20 mouse cellular contexts compared by ENCODE assay signal in genomic region chr9:71155399-71156005, GRCm38 (mm10). TPM values are rescaled to one million over a fixed set of nuclear protein-coding genes. Genes with fewer than 3 reads are reported as not detected.
DNase-seq lines count a peak whose midpoint lies in the region; ATAC-seq and TF ChIP-seq lines count a peak whose summit lies in the region.
"Had no signal": no experiment of that assay in that cellular context is flagged by ENCODE, and none has a peak within 500 bp of the region (broad histone marks: within the 10 kb centered on the region; RNA-seq: fewer than 3 reads in every experiment).

No protein-coding gene starts in this region.

- no peak overlapping the region for H3K9ac ChIP-seq in neural tube, embryonic 15.5 days (replicated peaks)
- H3K9ac ChIP-seq: forebrain, postnatal 0 days; kidney, embryonic 15.5 days had no signal

- WGBS in neural tube, embryonic 15.5 days: 87% methylated on average over 7 of the region's 7 CpGs

- peak; percentile 45 for DNase-seq in Muller cell, postnatal 12 days (ENCODE audit: inconsistent ontology term)
- DNase-seq in cerebellum, adult 9-11 months: no peak
- DNase-seq in cerebellum, postnatal 4 days (ENCODE audit: low spot score in 2 of 2): no peak
- DNase-seq: adrenal gland, postnatal 14 days; cerebellum, adult 8-10 months; forebrain, postnatal 0 days; lung, adult 18-20 months; lung, postnatal 4 days; midbrain, embryonic 14.5 days; right cerebral cortex, postnatal 4 days; thymus, adult 18-20 months had no signal

- no peak overlapping the region for H3K27ac ChIP-seq in neural tube, embryonic 15.5 days (replicated peaks)
- H3K27ac ChIP-seq: embryonic facial prominence, embryonic 10.5 days; heart, embryonic 10.5 days; kidney, embryonic 15.5 days had no signal

- no peak for TF ChIP-seq CTCF in E14TG2a.4 (conservative IDR thresholded peaks at IDR 0.05; ENCODE audit: low read length)

- H3K27me3 ChIP-seq in E14TG2a.4 (ENCODE audit: insufficient read depth, low read length): 0 out of 2 replicates have a peak, but pooled peaks cover 3% of the 10 kb centered on the region
- H3K27me3 ChIP-seq in neural tube, embryonic 15.5 days (replicated peaks): no peaks in the 10 kb centered on the region
- H3K27me3 ChIP-seq: kidney, embryonic 15.5 days had no signal

- ATAC-seq in hematopoietic stem cell, adult 5-6 weeks (replicated peaks in 1 of 2; ENCODE audit: insufficient read depth in 1 of 2, low FRiP score in 2 of 2, low TSS enrichment in 1 of 2, low read depth in 1 of 2, poor library complexity in 2 of 2, severe bottlenecking in 2 of 2): peak; percentile 45 to 51; a peak in 3 of 4 replicates
- ATAC-seq in megakaryocyte, adult 5-6 weeks (ENCODE audit: poor library complexity, severe bottlenecking): peak; percentile 84
- no peak for ATAC-seq in neural tube, embryonic 15.5 days (ENCODE audit: low FRiP score)
- ATAC-seq: CD4-positive, CD25-positive, alpha-beta regulatory T cell, adult 4 months; forebrain, postnatal 0 days had no signal

- no peaks in the 10 kb centered on the region for H3K36me3 ChIP-seq in E14TG2a.4 (ENCODE audit: insufficient read depth, low read length)
- no peaks in the 10 kb centered on the region for H3K36me3 ChIP-seq in neural tube, embryonic 15.5 days
- H3K36me3 ChIP-seq: embryonic facial prominence, embryonic 10.5 days; heart, embryonic 10.5 days; kidney, embryonic 15.5 days had no signal

- no peak overlapping the region for H3K4me2 ChIP-seq in neural tube, embryonic 15.5 days
- H3K4me2 ChIP-seq: kidney, embryonic 15.5 days had no signal

- H3K4me3 ChIP-seq in E14TG2a.4 (replicated peaks; ENCODE audit: low read length): peak overlapping the region; percentile 42
- no peak overlapping the region for H3K4me3 ChIP-seq in neural tube, embryonic 15.5 days (replicated peaks)
- H3K4me3 ChIP-seq: embryonic facial prominence, embryonic 10.5 days; erythroblast, embryonic 14.5 days; heart, embryonic 10.5 days; kidney, embryonic 15.5 days had no signal

- no peaks in the 10 kb centered on the region for H3K9me3 ChIP-seq in E14TG2a.4 (ENCODE audit: low read length)
- H3K9me3 ChIP-seq in neural tube, embryonic 15.5 days (replicated peaks): no peaks in the 10 kb centered on the region
- H3K9me3 ChIP-seq: embryonic facial prominence, embryonic 10.5 days; heart, embryonic 10.5 days; kidney, embryonic 15.5 days had no signal

- peaks cover 74% of the 10 kb centered on the region for H3K4me1 ChIP-seq in E14TG2a.4 (replicated peaks; ENCODE audit: low read depth, low read length)
- H3K4me1 ChIP-seq in neural tube, embryonic 15.5 days: no peaks in the 10 kb centered on the region
- H3K4me1 ChIP-seq: kidney, embryonic 15.5 days had no signal

RNA-seq across cellular contexts. Expression of gene Aqp9, which starts 13.0 kb away (rescaled TPM):
- 24.3 and 25.1 TPM in 2 replicates for total RNA-seq in hematopoietic stem cell, adult 5-6 weeks (2017)
- total RNA-seq in megakaryocyte, adult 5-6 weeks (2015): 12.4 and 15.5 TPM in 2 replicates
- total RNA-seq in megakaryocyte, adult 5-6 weeks (2017): 13.0 and 16.7 TPM in 2 replicates
- 0.97 and 1.1 TPM in 2 replicates for polyA plus RNA-seq in neural tube, embryonic 15.5 days (2015; fragmentation: Nextera tagmentation; extraction: Ambion mirVana)
- polyA plus RNA-seq: embryonic facial prominence, embryonic 10.5 days had no signal
